Mouse (Mus musculus): Measurements from ENCODE around the gene Nucb1.

Gene Nucb1

GRCm38 (mm10) chr7:45461781-45462180, 48.4 kb downstream of the Nucb1 start:
- no peak for DNase-seq (ENCODE audit: low spot score)

- DNase-seq (ENCODE audit: low spot score) = no peak
Measured at GRCm38 (mm10) chr7:45461326-45461725, 48.9 kb downstream of the Nucb1 start.

- peak; percentile 76 for DNase-seq (ENCODE audit: low spot score)
Measured at GRCm38 (mm10) chr7:45460860-45461314, 49.3 kb downstream of the Nucb1 start.

GRCm38 (mm10) chr7:45460377-45460776, 49.8 kb downstream of the Nucb1 start:
- no peak for DNase-seq (ENCODE audit: low spot score)

- DNase-seq (ENCODE audit: low spot score) = peak; percentile 99
Measured at GRCm38 (mm10) chr7:45459564-45460140, 50.6 kb downstream of the Nucb1 start, which contains the start of gene Ftl1. Gene Ftl1 (minus strand): TSS chr7:45459884.

GRCm38 (mm10) chr7:45458748-45459563, 51.2 kb downstream of the Nucb1 start:
- DNase-seq (ENCODE audit: low spot score) = peak; percentile 78

GRCm38 (mm10) chr7:45457204-45458060, 52.8 kb downstream of the Nucb1 start:
- DNase-seq (ENCODE audit: low spot score) = peak; percentile 64

- DNase-seq (ENCODE audit: low spot score) = no peak
Measured at GRCm38 (mm10) chr7:45456721-45457203, 53.4 kb downstream of the Nucb1 start.

GRCm38 (mm10) chr7:45455932-45456696, 54.1 kb downstream of the Nucb1 start:
- no peak for DNase-seq (ENCODE audit: low spot score)

- DNase-seq (ENCODE audit: low spot score) = no peak
Measured at GRCm38 (mm10) chr7:45454971-45455370, 55.2 kb downstream of the Nucb1 start.

- DNase-seq (ENCODE audit: low spot score) = peak; percentile 86
Measured at GRCm38 (mm10) chr7:45451344-45451982, 58.7 kb downstream of the Nucb1 start.

- DNase-seq (ENCODE audit: low spot score) = no peak
Measured at GRCm38 (mm10) chr7:45449974-45450373, 60.2 kb downstream of the Nucb1 start.

GRCm38 (mm10) chr7:45447325-45447990, 62.7 kb downstream of the Nucb1 start:
- DNase-seq (ENCODE audit: low spot score) = peak; percentile 31

- no peak for DNase-seq (ENCODE audit: low spot score)
Measured at GRCm38 (mm10) chr7:45446589-45446988, 63.6 kb downstream of the Nucb1 start.

GRCm38 (mm10) chr7:45443526-45444420, 66.4 kb downstream of the Nucb1 start:
- no peak for DNase-seq (ENCODE audit: low spot score)
